Mouse (Mus musculus): ENCODE results near the gene Dusp23. TPM values are rescaled to one million over a fixed set of nuclear protein-coding genes. Genes with fewer than 3 reads are reported as not detected.

Gene Dusp23
- 10.0 and 22.8 TPM in 2 replicates for polyA plus RNA-seq (2012; ENCODE audit: insufficient read depth, low replicate concordance)

DNA sequence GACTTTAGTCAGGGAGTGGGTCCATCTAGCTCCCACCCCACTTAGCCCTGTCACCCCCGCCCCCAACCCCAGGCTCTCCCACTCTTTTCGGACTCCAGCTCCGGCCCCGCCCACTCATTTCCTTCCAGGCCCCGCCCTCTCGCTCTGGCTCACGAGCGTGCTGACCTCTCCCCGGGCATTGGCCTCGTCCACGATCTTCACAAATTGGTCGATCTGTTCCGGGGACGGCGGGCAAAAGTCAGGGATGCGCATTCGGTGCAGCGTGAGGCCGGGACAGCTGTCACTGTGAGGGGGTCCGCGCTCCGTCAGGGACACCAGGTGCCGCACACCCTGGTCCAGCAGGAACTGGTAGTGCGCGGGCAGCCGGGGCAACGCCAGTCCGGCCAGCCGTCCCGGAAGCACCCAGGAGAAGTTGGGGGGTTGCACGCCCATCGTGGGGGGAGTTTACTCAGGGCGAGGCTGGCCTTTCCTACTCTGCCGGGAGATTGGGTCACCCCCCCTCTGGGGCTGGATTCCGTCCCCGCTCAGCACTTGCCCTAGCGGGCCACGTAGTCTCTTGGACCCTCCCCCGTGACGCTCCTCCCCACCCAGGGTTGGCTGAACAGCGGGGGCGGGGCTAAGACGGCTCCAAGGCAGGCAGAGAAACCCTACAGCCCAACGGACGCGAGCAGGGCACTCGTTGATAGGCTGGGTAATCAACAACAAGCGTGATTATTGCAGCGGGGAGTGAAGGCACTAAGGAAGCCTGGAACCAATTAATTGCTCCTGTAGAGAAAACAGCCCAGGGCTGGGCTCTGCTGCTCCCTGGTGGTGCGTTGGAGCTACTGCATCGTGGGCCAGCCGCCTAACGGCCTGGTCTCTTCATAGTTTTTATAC is at the start of gene Dusp23:
TSS of gene Dusp23 (minus strand) at position 512 of the 876 bp plus-strand sequence.
- TF ChIP-seq FLI1 (IDR thresholded peaks at IDR 0.05; ENCODE audit: low read length), result no peak
- peak within 1 kb of the TSS; percentile 96 for H3K4me3 ChIP-seq (replicated peaks)
- H3K9me3 ChIP-seq, result peaks cover 9% of the 10 kb centered on the region
- no peaks in the 10 kb centered on the region for H3K36me3 ChIP-seq (replicated peaks; ENCODE audit: low read length)
- H3K27me3 ChIP-seq (replicated peaks), result peaks cover 5% of the 10 kb centered on the region
- peaks cover 29% of the 10 kb centered on the region for H3K4me1 ChIP-seq

GRCm38 (mm10) chr1:172680742-172681141 is 48.0 kb upstream of the Dusp23 start:
- H3K36me3 ChIP-seq (replicated peaks; ENCODE audit: low read length), result no peaks in the 10 kb centered on the region
- no peaks in the 10 kb centered on the region for H3K9me3 ChIP-seq
- no peak overlapping the region for H3K4me3 ChIP-seq (replicated peaks)
- no peaks in the 10 kb centered on the region for H3K4me1 ChIP-seq
- no peaks in the 10 kb centered on the region for H3K27me3 ChIP-seq (replicated peaks)
- TF ChIP-seq GATA1 (IDR thresholded peaks at IDR 0.05; ENCODE audit: borderline replicate concordance, low read length), result no peak
- TF ChIP-seq FLI1 (IDR thresholded peaks at IDR 0.05; ENCODE audit: low read length), result no peak

DNA sequence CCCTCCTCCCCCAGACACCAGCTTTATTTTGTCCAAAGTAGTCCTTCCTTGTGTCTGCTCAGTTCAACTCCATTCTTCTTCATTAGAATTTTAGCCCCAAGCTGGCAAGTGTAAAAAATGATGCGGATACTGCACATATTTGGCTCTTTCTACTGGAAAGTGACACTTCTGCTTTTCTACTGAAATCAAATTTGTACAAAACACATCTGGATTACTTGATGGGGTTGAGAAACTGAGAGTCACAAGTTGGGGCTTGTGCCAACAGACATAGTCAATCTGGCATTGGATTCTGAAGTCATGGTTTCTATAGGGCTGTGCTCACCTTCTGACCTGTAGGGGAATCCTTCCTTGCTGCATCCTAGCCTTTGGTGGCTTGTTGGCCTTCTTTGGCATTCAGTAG is 38.0 kb upstream of the Dusp23 start:
- H3K36me3 ChIP-seq (replicated peaks; ENCODE audit: low read length), result no peaks in the 10 kb centered on the region
- H3K9me3 ChIP-seq, result no peaks in the 10 kb centered on the region
- H3K27me3 ChIP-seq (replicated peaks), result no peaks in the 10 kb centered on the region
- H3K4me1 ChIP-seq, result no peaks in the 10 kb centered on the region
- TF ChIP-seq FLI1 (IDR thresholded peaks at IDR 0.05; ENCODE audit: low read length) (no peak), GATA1 (IDR thresholded peaks at IDR 0.05; ENCODE audit: borderline replicate concordance, low read length) (no peak)
- H3K4me3 ChIP-seq (replicated peaks), result no peak overlapping the region

- no peak for TF ChIP-seq FLI1 (IDR thresholded peaks at IDR 0.05; ENCODE audit: low read length)
- TF ChIP-seq GATA1 (IDR thresholded peaks at IDR 0.05; ENCODE audit: borderline replicate concordance, low read length), result no peak
- no peaks in the 10 kb centered on the region for H3K9me3 ChIP-seq
- no peak overlapping the region for H3K4me3 ChIP-seq (replicated peaks)
- no peaks in the 10 kb centered on the region for H3K4me1 ChIP-seq
- H3K27me3 ChIP-seq (replicated peaks), result no peaks in the 10 kb centered on the region
- H3K36me3 ChIP-seq (replicated peaks; ENCODE audit: low read length), result no peaks in the 10 kb centered on the region
Measured at GRCm38 (mm10) chr1:172667597-172667996, 34.8 kb upstream of the Dusp23 start.

DNA sequence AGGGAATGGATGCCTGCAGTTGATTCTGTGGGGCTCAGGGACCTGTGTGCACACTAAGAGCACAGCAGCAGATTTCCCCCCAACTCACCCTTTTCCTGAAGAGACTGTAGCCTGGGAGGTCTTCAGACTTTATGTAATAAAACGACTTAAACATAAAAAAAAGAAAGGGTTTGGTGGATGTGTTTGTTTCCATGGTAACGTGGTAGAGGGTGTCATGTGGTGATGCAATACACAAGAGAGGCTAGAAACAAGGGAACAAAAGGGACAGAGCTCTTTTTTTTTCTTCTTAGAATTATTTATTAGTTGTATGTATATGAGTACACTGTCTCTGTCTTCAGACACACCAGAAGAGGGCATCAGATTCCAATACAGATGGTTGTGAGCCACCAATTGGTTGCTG is 32.7 kb upstream of the Dusp23 start:
- Histone ChIP-seq H3K4me1 (no peaks in the 10 kb centered on the region), H3K27me3 (replicated peaks) (peaks cover 1% of the 10 kb centered on the region), H3K36me3 (replicated peaks; ENCODE audit: low read length) (no peaks in the 10 kb centered on the region), H3K9me3 (peaks cover 7% of the 10 kb centered on the region), H3K4me3 (replicated peaks) (no peak overlapping the region)
- TF ChIP-seq FLI1 (IDR thresholded peaks at IDR 0.05; ENCODE audit: low read length) (no peak), GATA1 (IDR thresholded peaks at IDR 0.05; ENCODE audit: borderline replicate concordance, low read length) (no peak)

- H3K4me1 ChIP-seq, result no peaks in the 10 kb centered on the region
- H3K27me3 ChIP-seq (replicated peaks), result peaks cover 4% of the 10 kb centered on the region
- TF ChIP-seq GATA1 (IDR thresholded peaks at IDR 0.05; ENCODE audit: borderline replicate concordance, low read length), result no peak
- no peak for TF ChIP-seq FLI1 (IDR thresholded peaks at IDR 0.05; ENCODE audit: low read length)
- H3K9me3 ChIP-seq, result peaks cover 9% of the 10 kb centered on the region
- H3K4me3 ChIP-seq (replicated peaks), result no peak overlapping the region
- H3K36me3 ChIP-seq (replicated peaks; ENCODE audit: low read length), result no peaks in the 10 kb centered on the region
Measured at GRCm38 (mm10) chr1:172659688-172660087, 26.9 kb upstream of the Dusp23 start.

GRCm38 (mm10) chr1:172657266-172657665 is 24.5 kb upstream of the Dusp23 start:
- Histone ChIP-seq H3K36me3 (replicated peaks; ENCODE audit: low read length) (no peaks in the 10 kb centered on the region), H3K4me1 (peaks cover 12% of the 10 kb centered on the region), H3K9me3 (peaks cover 7% of the 10 kb centered on the region), H3K4me3 (replicated peaks) (no peak overlapping the region), H3K27me3 (replicated peaks) (peaks cover 3% of the 10 kb centered on the region)
- TF ChIP-seq FLI1 (IDR thresholded peaks at IDR 0.05; ENCODE audit: low read length) (no peak), GATA1 (IDR thresholded peaks at IDR 0.05; ENCODE audit: borderline replicate concordance, low read length) (no peak)

- Histone ChIP-seq H3K4me3 (replicated peaks) (no peak overlapping the region), H3K4me1 (peaks cover 12% of the 10 kb centered on the region), H3K9me3 (no peaks in the 10 kb centered on the region), H3K36me3 (replicated peaks; ENCODE audit: low read length) (no peaks in the 10 kb centered on the region), H3K27me3 (replicated peaks) (peaks cover 7% of the 10 kb centered on the region)
- TF ChIP-seq GATA1 (IDR thresholded peaks at IDR 0.05; ENCODE audit: borderline replicate concordance, low read length) (no peak), FLI1 (IDR thresholded peaks at IDR 0.05; ENCODE audit: low read length) (no peak)
Measured at GRCm38 (mm10) chr1:172653900-172654299, 21.1 kb upstream of the Dusp23 start.

DNA sequence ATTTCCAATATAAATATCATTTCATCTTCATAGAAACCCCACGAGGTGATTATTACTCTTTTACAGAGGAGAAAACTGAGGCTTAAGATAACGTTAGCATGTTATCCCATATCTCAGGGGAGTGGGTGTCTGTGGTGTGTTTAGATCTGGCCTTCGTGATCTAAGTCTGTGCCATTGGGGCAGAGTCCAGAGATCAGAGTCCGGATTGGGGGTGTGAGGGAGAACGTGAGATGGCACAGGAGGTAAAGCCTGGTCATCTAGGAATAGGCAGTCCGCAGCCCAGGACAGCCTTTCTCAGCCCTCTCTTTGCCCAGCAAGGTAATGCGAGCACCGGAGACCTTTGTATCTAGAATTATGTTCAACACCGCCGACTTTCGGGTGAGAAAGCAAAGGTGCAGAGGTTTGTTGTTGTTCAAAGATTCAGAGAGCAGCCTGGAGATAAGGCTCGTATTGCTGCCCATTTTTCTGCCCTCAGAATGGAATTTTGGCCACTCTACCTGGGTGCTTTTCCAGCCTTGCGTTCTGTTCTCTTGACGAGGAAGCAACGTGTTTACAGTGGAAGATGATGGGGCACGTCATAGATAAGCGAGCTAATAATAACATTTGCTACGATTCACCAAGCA is 19.4 kb upstream of the Dusp23 start:
- H3K9me3 ChIP-seq, result no peaks in the 10 kb centered on the region
- no peak overlapping the region for H3K4me3 ChIP-seq (replicated peaks)
- H3K27me3 ChIP-seq (replicated peaks), result peaks cover 13% of the 10 kb centered on the region
- TF ChIP-seq FLI1 (IDR thresholded peaks at IDR 0.05; ENCODE audit: low read length) (no peak), GATA1 (IDR thresholded peaks at IDR 0.05; ENCODE audit: borderline replicate concordance, low read length) (no peak)
- peaks cover 12% of the 10 kb centered on the region for H3K4me1 ChIP-seq
- no peaks in the 10 kb centered on the region for H3K36me3 ChIP-seq (replicated peaks; ENCODE audit: low read length)
